Mouse (Mus musculus): ENCODE data around the gene 1700028J19Rik. TPM values are rescaled to one million over a fixed set of nuclear protein-coding genes. Genes with fewer than 3 reads are reported as not detected.
"Not testable (repeated sequence)": the region's sequence is repeated elsewhere in the genome, so short reads cannot be mapped to it uniquely, and the experiment has no call there.

1700028J19Rik gene
- polyA plus RNA-seq, 1 experiment, result 1.4 TPM

DNA sequence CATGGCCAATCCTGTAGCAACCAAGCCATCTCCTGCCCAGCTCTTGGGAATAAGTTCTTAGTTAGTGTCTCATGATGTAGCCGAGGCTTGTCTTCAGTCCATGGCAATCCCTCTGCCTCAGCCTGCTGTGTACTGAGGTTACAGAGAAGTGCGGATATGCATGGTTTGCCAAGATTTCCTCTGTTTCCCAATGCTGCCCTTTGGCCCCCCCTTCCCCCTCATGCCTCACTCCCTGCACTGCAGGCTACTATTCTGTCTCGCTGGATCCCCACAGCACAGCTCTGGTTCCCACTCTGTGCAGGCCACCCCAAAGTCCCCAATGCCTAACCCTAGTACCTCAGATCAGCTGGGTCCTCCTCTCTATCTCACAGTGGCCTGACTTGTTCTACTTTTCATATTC lies 38.2 kb downstream of the 1700028J19Rik start:
- Histone ChIP-seq H3K27ac (ENCODE audit: insufficient read depth, low read length) (no peak overlapping the region), H3K4me1 (ENCODE audit: control insufficient read depth, insufficient read depth, insufficient read length) (no peaks in the 10 kb centered on the region; the same call in 1 of the 2 replicates), H3K36me3 (ENCODE audit: control insufficient read depth, insufficient read depth, low read length) (no peaks in the 10 kb centered on the region), H3K27me3 (ENCODE audit: control insufficient read depth, insufficient read depth, low read length) (no peaks in the 10 kb centered on the region), H3K4me3 (ENCODE audit: extremely low read depth, insufficient read depth, insufficient read length) (no peak overlapping the region)
- DNase-seq (ENCODE audit: low read depth in 1 of 2, low spot score in 2 of 2), result no peak
- WGBS, result 85% methylated on average over 3 of the region's 3 CpGs
- TF ChIP-seq POLR2A (IDR thresholded peaks at IDR 0.05; ENCODE audit: low read depth, low read length), result no peak
- no peak for TF ChIP-seq CTCF (IDR thresholded peaks at IDR 0.05; ENCODE audit: extremely low read depth, insufficient read depth, insufficient read length, insufficient replicate concordance)

DNA sequence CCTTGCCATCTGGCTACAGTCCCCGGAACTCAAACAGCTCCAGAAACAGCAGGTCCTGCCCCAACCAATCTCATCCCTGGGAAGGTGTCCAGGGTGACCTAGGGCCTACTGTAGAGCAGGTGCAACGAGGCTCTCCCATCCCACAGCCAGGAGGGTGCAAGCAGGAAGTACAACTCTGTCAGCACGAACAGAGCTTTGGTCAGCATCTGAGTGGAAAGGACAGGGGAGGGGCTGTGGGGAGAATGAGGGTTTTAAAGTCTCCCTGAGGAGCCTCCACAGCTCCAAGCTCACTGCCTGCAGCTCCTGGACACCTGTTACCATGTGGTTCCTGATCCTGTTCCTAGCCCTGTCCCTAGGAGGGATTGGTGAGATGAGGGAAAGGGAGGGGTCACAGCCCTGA lies 39.4 kb downstream of the 1700028J19Rik start, which contains the start of gene Klk1b4:
Gene Klk1b4 (plus strand): TSS at position 301 of the 400 bp plus-strand sequence.
- 37% methylated on average over 3 of the region's 3 CpGs for WGBS
- H3K4me1 ChIP-seq (ENCODE audit: control insufficient read depth, insufficient read depth, insufficient read length); DNase-seq (ENCODE audit: low read depth in 1 of 2, low spot score in 2 of 2); H3K27me3 ChIP-seq (ENCODE audit: control insufficient read depth, insufficient read depth, low read length); H3K36me3 ChIP-seq (ENCODE audit: control insufficient read depth, insufficient read depth, low read length); H3K4me3 ChIP-seq (ENCODE audit: extremely low read depth, insufficient read depth, insufficient read length); H3K27ac ChIP-seq (ENCODE audit: insufficient read depth, low read length): not testable (repeated sequence)

DNA sequence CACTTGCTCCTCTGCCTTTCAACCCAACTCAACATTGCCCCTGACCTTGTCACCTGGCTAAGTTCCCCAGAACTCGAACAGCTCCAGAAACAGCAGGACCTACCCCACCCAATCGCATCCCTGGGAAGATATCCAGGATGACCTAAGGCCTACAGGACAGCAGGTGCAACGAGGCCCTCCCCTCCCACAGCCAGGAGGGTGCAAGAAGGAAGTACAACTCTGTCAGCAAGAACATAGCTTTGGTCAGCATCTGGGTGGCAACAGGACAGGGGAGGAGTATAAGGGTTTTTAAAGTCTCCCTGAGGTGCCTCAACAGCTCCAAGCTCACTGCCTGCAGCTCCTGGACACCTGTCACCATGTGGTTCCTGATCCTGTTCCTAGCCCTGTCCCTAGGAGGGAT lies 48.6 kb downstream of the 1700028J19Rik start, which contains the start of gene Klk1b3:
Gene Klk1b3 (plus strand): TSS at position 301 of the 400 bp plus-strand sequence.
- DNase-seq (ENCODE audit: low read depth in 1 of 2, low spot score in 2 of 2), result no peak
- H3K4me1 ChIP-seq (ENCODE audit: control insufficient read depth, insufficient read depth, insufficient read length), result no peaks in the 10 kb centered on the region
- H3K27me3 ChIP-seq (ENCODE audit: control insufficient read depth, insufficient read depth, low read length), result no peaks in the 10 kb centered on the region
- WGBS, result 53% methylated on average over 3 of the region's 3 CpGs
- TF ChIP-seq POLR2A (IDR thresholded peaks at IDR 0.05; ENCODE audit: low read depth, low read length), result no peak
- no peak for TF ChIP-seq CTCF (IDR thresholded peaks at IDR 0.05; ENCODE audit: extremely low read depth, insufficient read depth, insufficient read length, insufficient replicate concordance)
- H3K4me3 ChIP-seq (ENCODE audit: extremely low read depth, insufficient read depth, insufficient read length), result no peak within 1 kb of the TSS
- H3K27ac ChIP-seq (ENCODE audit: insufficient read depth, low read length), result no peak within 1 kb of the TSS
- H3K36me3 ChIP-seq (ENCODE audit: control insufficient read depth, insufficient read depth, low read length), result no peaks in the 10 kb centered on the region

DNA sequence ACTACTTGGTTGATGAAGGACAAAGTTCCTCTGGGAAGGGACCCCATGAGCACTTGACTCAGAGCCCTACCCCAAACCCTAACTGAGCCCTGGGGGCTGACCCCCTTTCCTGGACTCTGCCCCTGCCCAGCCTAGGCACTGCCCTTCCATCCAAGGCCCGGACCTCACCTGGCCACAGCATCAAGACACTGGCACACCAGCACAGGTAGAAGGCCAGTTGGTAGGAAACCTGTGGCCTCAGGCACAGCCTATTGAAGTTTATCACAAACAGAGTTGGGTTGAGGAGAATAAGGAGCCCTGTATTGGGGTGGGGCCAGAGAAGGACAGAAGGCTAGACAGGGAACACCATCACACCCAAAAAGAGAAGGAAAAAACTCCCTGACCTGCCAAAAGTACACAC lies 53.0 kb downstream of the 1700028J19Rik start:
- H3K4me1 ChIP-seq (ENCODE audit: control insufficient read depth, insufficient read depth, insufficient read length); H3K36me3 ChIP-seq (ENCODE audit: control insufficient read depth, insufficient read depth, low read length); H3K27me3 ChIP-seq (ENCODE audit: control insufficient read depth, insufficient read depth, low read length); H3K27ac ChIP-seq (ENCODE audit: insufficient read depth, low read length); H3K4me3 ChIP-seq (ENCODE audit: extremely low read depth, insufficient read depth, insufficient read length); DNase-seq (ENCODE audit: low read depth in 1 of 2, low spot score in 2 of 2): not testable (repeated sequence)
- 77% methylated on average over 1 of the region's 1 CpGs for WGBS

DNA sequence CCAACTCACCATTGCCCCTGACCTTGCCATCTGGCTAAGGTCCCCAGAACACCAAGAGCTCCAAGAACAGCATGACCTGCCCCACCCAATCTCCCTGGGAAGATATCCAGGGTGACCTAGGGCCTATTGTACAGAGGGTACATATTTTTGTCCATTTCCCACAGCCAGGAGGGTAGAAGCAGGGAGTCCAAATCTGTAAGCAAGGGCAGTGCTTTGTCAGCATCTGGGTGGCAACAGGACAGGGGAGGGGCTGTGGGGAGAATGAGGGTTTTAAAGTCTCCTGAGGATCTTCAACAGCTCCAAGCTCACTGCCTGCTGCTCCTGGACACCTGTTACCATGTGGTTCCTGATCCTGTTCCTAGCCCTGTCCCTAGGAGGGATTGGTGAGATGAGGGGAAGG lies 58.6 kb downstream of the 1700028J19Rik start, which contains the start of gene Klk1b24:
Gene Klk1b24 (plus strand): TSS at position 301 of the 400 bp plus-strand sequence.
- H3K36me3 ChIP-seq (ENCODE audit: control insufficient read depth, insufficient read depth, low read length); H3K4me1 ChIP-seq (ENCODE audit: control insufficient read depth, insufficient read depth, insufficient read length); H3K4me3 ChIP-seq (ENCODE audit: extremely low read depth, insufficient read depth, insufficient read length); DNase-seq (ENCODE audit: low read depth in 1 of 2, low spot score in 2 of 2); H3K27ac ChIP-seq (ENCODE audit: insufficient read depth, low read length); H3K27me3 ChIP-seq (ENCODE audit: control insufficient read depth, insufficient read depth, low read length): not testable (repeated sequence)

DNA sequence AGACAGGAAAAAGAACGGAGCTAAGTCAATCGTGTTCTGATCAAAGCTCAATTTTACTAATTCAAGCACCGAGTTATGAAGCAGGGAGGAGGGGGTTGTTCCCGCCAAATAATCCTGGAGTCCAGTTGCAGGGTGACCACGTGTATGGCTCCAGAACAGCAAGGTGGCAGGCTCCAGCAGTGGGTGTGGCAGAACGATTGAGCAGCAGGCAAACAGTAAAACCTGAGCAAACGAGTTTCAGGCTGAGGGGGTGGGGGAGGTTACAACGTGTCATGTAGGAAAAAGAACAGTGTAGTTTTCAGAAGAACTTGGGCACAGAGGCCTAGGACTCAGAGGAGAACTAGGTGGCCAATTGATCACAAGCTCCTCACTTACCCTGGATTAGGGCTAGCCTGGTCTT lies 60.0 kb downstream of the 1700028J19Rik start:
- H3K27ac ChIP-seq (ENCODE audit: insufficient read depth, low read length); H3K27me3 ChIP-seq (ENCODE audit: control insufficient read depth, insufficient read depth, low read length); H3K4me3 ChIP-seq (ENCODE audit: extremely low read depth, insufficient read depth, insufficient read length); H3K36me3 ChIP-seq (ENCODE audit: control insufficient read depth, insufficient read depth, low read length); DNase-seq (ENCODE audit: low read depth in 1 of 2, low spot score in 2 of 2); H3K4me1 ChIP-seq (ENCODE audit: control insufficient read depth, insufficient read depth, insufficient read length): not testable (repeated sequence)
- WGBS, result 70% methylated on average over 8 of the region's 8 CpGs

Other genes starting within 250 kb of the 1700028J19Rik start
- not detected in 2 replicates for gene Klk1b26, start 234.5 kb downstream of the 1700028J19Rik start, polyA plus RNA-seq (2012; rRNA removed)
- 4.1 and 4.4 TPM in 2 replicates for gene Klk1b27, start 194.4 kb downstream of the 1700028J19Rik start, polyA plus RNA-seq (2012; rRNA removed)
- not detected in 2 replicates for gene Klk1b21, start 144.4 kb downstream of the 1700028J19Rik start, polyA plus RNA-seq (2012; rRNA removed)
- 13.3 TPM in 1 of 2 replicates, not detected in the other for gene Klk1b22, start 134.0 kb downstream of the 1700028J19Rik start, polyA plus RNA-seq (2012; rRNA removed)
- 0.06 TPM in 1 of 2 replicates, not detected in the other for gene Klk1b16, start 109.9 kb downstream of the 1700028J19Rik start, polyA plus RNA-seq (2012; rRNA removed)
- gene Klk1b24, start 58.5 kb downstream of the 1700028J19Rik start, polyA plus RNA-seq (2012; rRNA removed), result 0.75 and 1.0 TPM in 2 replicates
- 0.97 and 2.0 TPM in 2 replicates for gene Klk1b3, start 48.5 kb downstream of the 1700028J19Rik start, polyA plus RNA-seq (2012; rRNA removed)
- 3.0 and 6.3 TPM in 2 replicates for gene Klk1b4, start 39.3 kb downstream of the 1700028J19Rik start, polyA plus RNA-seq (2012; rRNA removed)
- gene Klk1b5, start 30.8 kb downstream of the 1700028J19Rik start, polyA plus RNA-seq (2012; rRNA removed), result 8.7 and 9.8 TPM in 2 replicates
- gene Klk1, start 21.3 kb downstream of the 1700028J19Rik start, polyA plus RNA-seq (2012; rRNA removed), result 834 and 917 TPM in 2 replicates
- gene Gm36864, start 10.5 kb downstream of the 1700028J19Rik start, polyA plus RNA-seq (2012; rRNA removed), result not detected in 2 replicates
- gene 2410002F23Rik, start within 50 bp of the 1700028J19Rik start, polyA plus RNA-seq (2012; rRNA removed), result 98.9 and 139 TPM in 2 replicates
- not detected in 2 replicates for gene Acp4, start 10.7 kb upstream of the 1700028J19Rik start, polyA plus RNA-seq (2012; rRNA removed)
- gene Gm15517, start 14.8 kb upstream of the 1700028J19Rik start, polyA plus RNA-seq (2012; rRNA removed), result not detected in 2 replicates
- 4.0 and 5.2 TPM in 2 replicates for gene Clec11a, start 60.2 kb upstream of the 1700028J19Rik start, polyA plus RNA-seq (2012; rRNA removed)
- gene Shank1, start 63.6 kb upstream of the 1700028J19Rik start, polyA plus RNA-seq (2012; rRNA removed), result 4.5 and 4.8 TPM in 2 replicates
- 1.2 and 2.5 TPM in 2 replicates for gene Syt3, start 137.4 kb upstream of the 1700028J19Rik start, polyA plus RNA-seq (2012; rRNA removed)
- 0.40 and 0.68 TPM in 2 replicates for gene 1700008O03Rik, start 139.1 kb upstream of the 1700028J19Rik start, polyA plus RNA-seq (2012; rRNA removed)
- gene Lrrc4b, start 182.3 kb upstream of the 1700028J19Rik start, polyA plus RNA-seq (2012; rRNA removed), result 0.22 and 0.23 TPM in 2 replicates
- 0.40 TPM in 1 of 2 replicates, not detected in the other for gene Aspdh, start 218.7 kb upstream of the 1700028J19Rik start, polyA plus RNA-seq (2012; rRNA removed)
- 124 and 171 TPM in 2 replicates for gene Josd2, start 221.3 kb upstream of the 1700028J19Rik start, polyA plus RNA-seq (2012; rRNA removed)
- gene Emc10, start 249.8 kb upstream of the 1700028J19Rik start, polyA plus RNA-seq (2012; rRNA removed), result 188 and 231 TPM in 2 replicates
- gene Fam71e1, start 249.9 kb upstream of the 1700028J19Rik start, polyA plus RNA-seq (2012; rRNA removed), result 5.1 and 7.3 TPM in 2 replicates

All from spleen, adult 2 months (tissue).